Comparison of ENCODE assay signal across 7 mouse cellular contexts in the genomic region with DNA sequence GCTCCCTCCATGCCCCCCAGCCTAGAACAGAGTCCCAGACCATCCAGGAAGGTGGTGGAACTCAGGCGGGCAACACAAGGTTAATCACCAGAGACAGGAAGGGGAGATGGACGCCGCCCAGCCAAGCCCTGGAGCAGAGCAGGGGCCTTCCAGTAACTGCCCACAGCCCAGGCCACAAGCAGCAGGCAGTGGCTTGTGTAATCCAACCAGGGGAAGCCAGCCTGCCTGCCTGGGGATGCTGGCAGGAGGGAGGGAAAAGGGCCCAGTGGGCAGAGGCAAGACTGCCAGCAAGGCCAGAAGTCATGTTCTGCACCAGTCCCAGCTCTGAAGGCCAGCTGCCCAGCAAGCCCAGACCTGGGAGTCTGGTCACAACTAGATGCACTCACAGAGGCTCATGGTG. TPM values are rescaled to one million over a fixed set of nuclear protein-coding genes. Genes with fewer than 3 reads are reported as not detected.
DNase-seq lines count a peak whose midpoint lies in the region; ATAC-seq and TF ChIP-seq lines count a peak whose summit lies in the region.

No protein-coding gene starts in this region.

- no peak overlapping the region for H3K4me2 ChIP-seq in hindbrain, embryonic 11.5 days (replicated peaks; ENCODE audit: low read depth, low read length)

- peak; percentile 74 for ATAC-seq in monocyte, adult 5-6 weeks (replicated peaks; ENCODE audit: insufficient number of reproducible peaks, low FRiP score, low TSS enrichment, poor library complexity, severe bottlenecking)
- no peak for ATAC-seq in hindbrain, embryonic 11.5 days (ENCODE audit: low FRiP score)

- TF ChIP-seq POLR2A in bone marrow macrophage, adult 2 months (IDR thresholded peaks at IDR 0.05; ENCODE audit: borderline replicate concordance, low read depth, low read length): no peak

- H3K36me3 ChIP-seq in limb, embryonic 10.5 days: peaks cover 54% of the 10 kb centered on the region
- H3K36me3 ChIP-seq in hindbrain, embryonic 11.5 days (ENCODE audit: control insufficient read depth, insufficient read depth, low read length): no peaks in the 10 kb centered on the region; the same call in 1 of the 2 replicates

- H3K4me1 ChIP-seq in bone marrow macrophage, adult 2 months (ENCODE audit: control insufficient read depth, insufficient read depth, low read length): peaks cover 22% of the 10 kb centered on the region
- peaks cover 7% of the 10 kb centered on the region for H3K4me1 ChIP-seq in limb, embryonic 10.5 days
- H3K4me1 ChIP-seq in hindbrain, embryonic 11.5 days (replicated peaks; ENCODE audit: control insufficient read depth, insufficient read depth, low read length): no peaks in the 10 kb centered on the region

- no peak overlapping the region for H3K9ac ChIP-seq in hindbrain, embryonic 11.5 days (ENCODE audit: low read depth, low read length)

- H3K9me3 ChIP-seq in limb, embryonic 10.5 days (replicated peaks): no peaks in the 10 kb centered on the region
- no peaks in the 10 kb centered on the region for H3K9me3 ChIP-seq in hindbrain, embryonic 11.5 days (ENCODE audit: control insufficient read depth, low read length)

- no peak for TF ChIP-seq CTCF in bone marrow macrophage, adult 2 months (IDR thresholded peaks at IDR 0.05; ENCODE audit: low read depth, low read length)

- peak; percentile 38 for DNase-seq in layer of hippocampus, adult 11-12 months (ENCODE audit: low spot score)
- no peak for DNase-seq in layer of hippocampus, adult 18-20 months (ENCODE audit: low spot score in 2 of 2)
- no peak for DNase-seq in limb, embryonic 10.5 days (ENCODE audit: low spot score)
- DNase-seq in hindbrain, embryonic 11.5 days (ENCODE audit: low spot score): no peak
- DNase-seq in ovary, postnatal 10 days (ENCODE audit: low spot score): no peak

- H3K27ac ChIP-seq in bone marrow macrophage, adult 2 months (ENCODE audit: insufficient read depth, low read depth, low read length): peak overlapping the region; percentile 50
- H3K27ac ChIP-seq in limb, embryonic 10.5 days: peak overlapping the region; percentile 31; the same call in 1 of the 2 replicates
- no peak overlapping the region for H3K27ac ChIP-seq in hindbrain, embryonic 11.5 days (ENCODE audit: low read depth, low read length)

- no peak overlapping the region for H3K4me3 ChIP-seq in bone marrow macrophage, adult 2 months (ENCODE audit: insufficient read depth, low read length)
- no peak overlapping the region for H3K4me3 ChIP-seq in limb, embryonic 10.5 days
- H3K4me3 ChIP-seq in hindbrain, embryonic 11.5 days (ENCODE audit: low read depth, low read length): no peak overlapping the region

- no peaks in the 10 kb centered on the region for H3K27me3 ChIP-seq in limb, embryonic 10.5 days (ENCODE audit: low read depth, poor library complexity, severe bottlenecking)
- H3K27me3 ChIP-seq in hindbrain, embryonic 11.5 days (ENCODE audit: control insufficient read depth, insufficient read depth, low read length): no peaks in the 10 kb centered on the region

- WGBS in limb, embryonic 10.5 days: 77% methylated on average over 3 of the region's 3 CpGs
- 87% methylated on average over 3 of the region's 3 CpGs for WGBS in hindbrain, embryonic 11.5 days

RNA-seq across cellular contexts. Expression of gene Sbno2, which starts 18.5 kb away (rescaled TPM):
- 10 to 100 TPM; 16.3 to 16.9 TPM for total RNA-seq in layer of hippocampus, adult 18-20 months (2021)
- 54.5 and 55.8 TPM in 2 replicates for polyA plus RNA-seq in bone marrow macrophage, adult 2 months (2012; ENCODE audit: insufficient read depth, insufficient read length, missing spikeins)
- polyA plus RNA-seq in limb, embryonic 10.5 days (2016; fragmentation: Nextera tagmentation; extraction: Ambion mirVana): 17.1 and 18.4 TPM in 2 replicates
- total RNA-seq in monocyte, adult 5-6 weeks (2017): 50.6 to 75.0 TPM (median 51.9 TPM) in 3 replicates
- 8.0 and 9.5 TPM in 2 replicates for polyA plus RNA-seq in hindbrain, embryonic 11.5 days (2014; fragmentation: Nextera tagmentation; extraction: Ambion mirVana)

RNA-seq across cellular contexts. Expression of gene Stk11, which starts 28.8 kb away (rescaled TPM):
- total RNA-seq in layer of hippocampus, adult 18-20 months (2021): 100 to 1,000 TPM; 101 to 102 TPM
- 104 TPM in 2 replicates for polyA plus RNA-seq in bone marrow macrophage, adult 2 months (2012; ENCODE audit: insufficient read depth, insufficient read length, missing spikeins)
- polyA plus RNA-seq in limb, embryonic 10.5 days (2016; fragmentation: Nextera tagmentation; extraction: Ambion mirVana): 16.1 and 17.0 TPM in 2 replicates
- 155 to 177 TPM (median 155 TPM) in 3 replicates for total RNA-seq in monocyte, adult 5-6 weeks (2017)
- 21.3 and 26.8 TPM in 2 replicates for polyA plus RNA-seq in hindbrain, embryonic 11.5 days (2014; fragmentation: Nextera tagmentation; extraction: Ambion mirVana)

RNA-seq across cellular contexts. Expression of gene Gpx4, which starts 39.9 kb away (rescaled TPM):
- 100 to 1,000 TPM; 509 to 545 TPM for total RNA-seq in layer of hippocampus, adult 18-20 months (2021)
- 311 and 322 TPM in 2 replicates for polyA plus RNA-seq in bone marrow macrophage, adult 2 months (2012; ENCODE audit: insufficient read depth, insufficient read length, missing spikeins)
- polyA plus RNA-seq in limb, embryonic 10.5 days (2016; fragmentation: Nextera tagmentation; extraction: Ambion mirVana): 589 and 631 TPM in 2 replicates
- 250 to 253 TPM (median 251 TPM) in 3 replicates for total RNA-seq in monocyte, adult 5-6 weeks (2017)
- polyA plus RNA-seq in hindbrain, embryonic 11.5 days (2014; fragmentation: Nextera tagmentation; extraction: Ambion mirVana): 543 and 552 TPM in 2 replicates

RNA-seq across cellular contexts. Expression of gene Polr2e, which starts 47.3 kb away (rescaled TPM):
- 10 to 100 TPM; 88.2 to 93.9 TPM for total RNA-seq in layer of hippocampus, adult 18-20 months (2021)
- 53.0 and 55.5 TPM in 2 replicates for polyA plus RNA-seq in bone marrow macrophage, adult 2 months (2012; ENCODE audit: insufficient read depth, insufficient read length, missing spikeins)
- polyA plus RNA-seq in limb, embryonic 10.5 days (2016; fragmentation: Nextera tagmentation; extraction: Ambion mirVana): 319 and 357 TPM in 2 replicates
- total RNA-seq in monocyte, adult 5-6 weeks (2017): 83.4 to 130 TPM (median 95.9 TPM) in 3 replicates
- polyA plus RNA-seq in hindbrain, embryonic 11.5 days (2014; fragmentation: Nextera tagmentation; extraction: Ambion mirVana): 215 and 222 TPM in 2 replicates

RNA-seq across cellular contexts. Expression of gene Atp5d, which starts 51.6 kb away (rescaled TPM):
- 100 to 1,000 TPM; 354 to 359 TPM for total RNA-seq in layer of hippocampus, adult 18-20 months (2021)
- polyA plus RNA-seq in bone marrow macrophage, adult 2 months (2012; ENCODE audit: insufficient read depth, insufficient read length, missing spikeins): 198 TPM in 2 replicates
- 487 and 503 TPM in 2 replicates for polyA plus RNA-seq in limb, embryonic 10.5 days (2016; fragmentation: Nextera tagmentation; extraction: Ambion mirVana)
- 26.1 to 49.8 TPM (median 29.5 TPM) in 3 replicates for total RNA-seq in monocyte, adult 5-6 weeks (2017)
- polyA plus RNA-seq in hindbrain, embryonic 11.5 days (2014; fragmentation: Nextera tagmentation; extraction: Ambion mirVana): 364 and 371 TPM in 2 replicates
